Mouse (Mus musculus): Measurements from ENCODE around the gene Srsf6. TPM values are rescaled to one million over a fixed set of nuclear protein-coding genes. Genes with fewer than 3 reads are reported as not detected.
A peak's percentile ranks its signal among the peaks of the same experiment; 100 is the strongest.

The Srsf6 gene
- polyA plus RNA-seq, 1 experiment = 143 TPM

- no peaks in the 10 kb centered on the region for H3K4me1 ChIP-seq (ENCODE audit: control insufficient read depth, insufficient read depth, low read length)
- H3K27ac ChIP-seq (ENCODE audit: insufficient read depth, low read length) = no peak overlapping the region
- 81% methylated on average over 5 of the region's 5 CpGs for WGBS
- no peak for DNase-seq
- no peak for TF ChIP-seq CTCF (IDR thresholded peaks at IDR 0.05; ENCODE audit: borderline replicate concordance, insufficient read depth, low read depth, low read length)
- no peak overlapping the region for H3K4me3 ChIP-seq (replicated peaks; ENCODE audit: insufficient read depth, low read depth, low read length)
- no peaks in the 10 kb centered on the region for H3K27me3 ChIP-seq (ENCODE audit: control insufficient read depth, insufficient read depth, low read length)
These were observed 8.5 kb upstream of the Srsf6 start for GRCm38 (mm10) chr2:162922834-162923233.

- Histone ChIP-seq H3K27ac (ENCODE audit: insufficient read depth, low read length) (no peak overlapping the region), H3K27me3 (ENCODE audit: control insufficient read depth, insufficient read depth, low read length) (no peaks in the 10 kb centered on the region), H3K4me3 (replicated peaks; ENCODE audit: insufficient read depth, low read depth, low read length) (no peak overlapping the region), H3K4me1 (ENCODE audit: control insufficient read depth, insufficient read depth, low read length) (no peaks in the 10 kb centered on the region)
- no peak for DNase-seq
- TF ChIP-seq POLR2A (IDR thresholded peaks at IDR 0.05; ENCODE audit: borderline replicate concordance, insufficient read depth, low read length) (no peak), CTCF (IDR thresholded peaks at IDR 0.05; ENCODE audit: borderline replicate concordance, insufficient read depth, low read depth, low read length) (no peak)
- WGBS = 80% methylated on average over 5 of the region's 5 CpGs
These were observed 7.2 kb upstream of the Srsf6 start for GRCm38 (mm10) chr2:162924126-162924525.

- TF ChIP-seq POLR2A (IDR thresholded peaks at IDR 0.05; ENCODE audit: borderline replicate concordance, insufficient read depth, low read length) (no peak), CTCF (IDR thresholded peaks at IDR 0.05; ENCODE audit: borderline replicate concordance, insufficient read depth, low read depth, low read length) (no peak)
- no peak overlapping the region for H3K27ac ChIP-seq (ENCODE audit: insufficient read depth, low read length)
- no peak for DNase-seq
- H3K4me1 ChIP-seq (ENCODE audit: control insufficient read depth, insufficient read depth, low read length) = peaks cover 4% of the 10 kb centered on the region; the same call in 1 of the 2 replicates
- H3K4me3 ChIP-seq (replicated peaks; ENCODE audit: insufficient read depth, low read depth, low read length) = no peak overlapping the region
- no peaks in the 10 kb centered on the region for H3K27me3 ChIP-seq (ENCODE audit: control insufficient read depth, insufficient read depth, low read length)
- WGBS = 88% methylated on average over 3 of the region's 3 CpGs
These were observed 3.3 kb upstream of the Srsf6 start for GRCm38 (mm10) chr2:162927918-162928585.

GRCm38 (mm10) chr2:162929704-162930103, 1.6 kb upstream of the Srsf6 start:
- TF ChIP-seq POLR2A (IDR thresholded peaks at IDR 0.05; ENCODE audit: borderline replicate concordance, insufficient read depth, low read length) (no peak), CTCF (IDR thresholded peaks at IDR 0.05; ENCODE audit: borderline replicate concordance, insufficient read depth, low read depth, low read length) (no peak)
- WGBS = 91% methylated on average over 3 of the region's 3 CpGs
- Histone ChIP-seq H3K27me3 (ENCODE audit: control insufficient read depth, insufficient read depth, low read length) (no peaks in the 10 kb centered on the region), H3K4me3 (replicated peaks; ENCODE audit: insufficient read depth, low read depth, low read length) (no peak overlapping the region), H3K27ac (ENCODE audit: insufficient read depth, low read length) (no peak overlapping the region), H3K4me1 (ENCODE audit: control insufficient read depth, insufficient read depth, low read length) (peaks cover 4% of the 10 kb centered on the region; the same call in 1 of the 2 replicates)
- DNase-seq = no peak

GRCm38 (mm10) chr2:162930516-162931122, 709 bp upstream of the Srsf6 start:
- H3K27ac ChIP-seq (ENCODE audit: insufficient read depth, low read length) = no peak overlapping the region
- TF ChIP-seq POLR2A (IDR thresholded peaks at IDR 0.05; ENCODE audit: borderline replicate concordance, insufficient read depth, low read length) (no peak), CTCF (IDR thresholded peaks at IDR 0.05; ENCODE audit: borderline replicate concordance, insufficient read depth, low read depth, low read length) (no peak)
- under 1% methylated on average over 18 of the region's 18 CpGs for WGBS

DNA sequence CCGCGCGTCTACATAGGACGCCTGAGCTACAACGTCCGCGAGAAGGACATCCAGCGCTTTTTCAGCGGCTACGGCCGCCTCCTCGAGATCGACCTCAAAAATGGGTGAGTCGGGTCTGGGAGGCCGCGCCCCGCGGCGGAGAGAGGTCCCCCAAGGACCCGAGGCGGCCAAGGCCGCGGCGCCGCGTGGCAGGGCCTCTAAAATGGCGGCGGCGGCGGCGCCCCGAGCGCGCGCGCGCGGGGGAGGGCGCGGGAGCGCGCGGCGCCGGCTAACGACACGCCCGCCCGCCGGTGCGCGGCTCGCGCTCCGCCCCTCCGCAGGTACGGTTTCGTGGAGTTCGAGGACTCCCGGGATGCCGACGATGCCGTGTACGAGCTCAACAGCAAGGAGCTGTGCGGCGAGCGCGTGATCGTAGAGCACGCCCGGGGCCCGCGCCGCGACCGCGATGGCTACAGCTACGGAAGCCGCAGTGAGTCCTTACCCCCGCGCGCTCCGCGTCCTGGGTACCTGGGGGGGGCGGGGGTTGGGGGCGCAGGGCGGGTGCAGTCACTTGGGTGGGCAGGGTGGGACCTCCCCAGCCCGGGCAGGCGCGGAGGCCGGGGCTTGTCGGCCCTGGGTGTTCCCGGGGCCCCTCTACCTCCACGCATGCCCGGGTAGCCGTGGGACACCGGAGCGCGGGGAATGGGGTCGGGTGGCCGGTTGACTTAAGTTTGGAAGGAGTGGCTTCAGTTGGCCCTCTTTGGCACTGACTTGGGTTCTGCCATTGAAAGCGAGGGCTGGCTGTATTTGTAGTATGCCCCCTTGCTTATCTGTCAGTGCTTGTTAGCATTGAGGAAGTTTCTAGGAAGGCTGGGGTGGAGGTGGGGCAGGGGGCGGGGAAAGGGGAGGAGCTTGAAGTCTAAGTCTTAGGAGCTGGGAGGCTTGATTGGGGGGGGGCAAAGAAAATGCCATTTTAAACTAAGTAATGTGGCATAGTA, 634 bp downstream of the Srsf6 start:
- Histone ChIP-seq H3K27me3 (ENCODE audit: control insufficient read depth, insufficient read depth, low read length) (no peaks in the 10 kb centered on the region), H3K27ac (ENCODE audit: insufficient read depth, low read length) (peak overlapping the region; percentile 97), H3K4me1 (ENCODE audit: control insufficient read depth, insufficient read depth, low read length) (peaks cover 4% of the 10 kb centered on the region; the same call in 1 of the 2 replicates), H3K4me3 (replicated peaks; ENCODE audit: insufficient read depth, low read depth, low read length) (peak overlapping the region; percentile 67)
- peak; percentile 75 to 77 for DNase-seq
- peak; percentile 9; the same call in 1 of the 2 replicates for TF ChIP-seq POLR2A (IDR thresholded peaks at IDR 0.05; ENCODE audit: borderline replicate concordance, insufficient read depth, low read length)
- TF ChIP-seq CTCF (IDR thresholded peaks at IDR 0.05; ENCODE audit: borderline replicate concordance, insufficient read depth, low read depth, low read length) = no peak
- under 1% methylated on average over 98 of the region's 103 CpGs for WGBS

More at GRCm38 (mm10) chr2:162930516-162931122, 709 bp upstream of the Srsf6 start:
- DNase-seq = no peak
- Histone ChIP-seq H3K27me3 (ENCODE audit: control insufficient read depth, insufficient read depth, low read length) (no peaks in the 10 kb centered on the region), H3K4me1 (ENCODE audit: control insufficient read depth, insufficient read depth, low read length) (peaks cover 4% of the 10 kb centered on the region; the same call in 1 of the 2 replicates), H3K4me3 (replicated peaks; ENCODE audit: insufficient read depth, low read depth, low read length) (peak overlapping the region; percentile 67)

DNA sequence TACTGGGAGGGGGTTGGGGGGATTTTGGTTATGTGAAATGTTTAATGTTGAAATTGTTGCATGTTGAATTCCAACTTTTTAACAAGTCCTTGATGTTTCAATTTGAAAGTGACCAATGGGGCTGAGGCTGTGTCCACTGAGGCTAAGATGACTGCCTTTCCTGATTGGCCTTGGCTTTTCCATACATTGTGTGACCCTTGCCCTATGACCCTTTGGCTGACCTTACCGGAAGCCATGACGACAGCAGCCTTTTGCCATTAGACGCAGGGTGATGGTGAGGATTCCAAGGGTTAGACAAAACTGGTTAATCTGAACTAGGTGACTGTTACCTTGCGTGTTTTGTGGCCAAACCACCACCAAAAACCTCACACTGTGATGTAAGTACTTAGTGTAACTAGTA, 1.4 kb downstream of the Srsf6 start:
- Histone ChIP-seq H3K27ac (ENCODE audit: insufficient read depth, low read length) (no peak overlapping the region), H3K27me3 (ENCODE audit: control insufficient read depth, insufficient read depth, low read length) (no peaks in the 10 kb centered on the region), H3K4me1 (ENCODE audit: control insufficient read depth, insufficient read depth, low read length) (peaks cover 4% of the 10 kb centered on the region; the same call in 1 of the 2 replicates), H3K4me3 (replicated peaks; ENCODE audit: insufficient read depth, low read depth, low read length) (peak overlapping the region; percentile 55)
- WGBS = 36% methylated on average over 4 of the region's 4 CpGs
- TF ChIP-seq CTCF (IDR thresholded peaks at IDR 0.05; ENCODE audit: borderline replicate concordance, insufficient read depth, low read depth, low read length) (no peak), POLR2A (IDR thresholded peaks at IDR 0.05; ENCODE audit: borderline replicate concordance, insufficient read depth, low read length) (no peak)
- DNase-seq = peak; percentile 26 to 34

Data from cerebellum, adult 2 months (tissue).